Mouse (Mus musculus): Measurements from ENCODE around the gene Slc7a15. TPM values are rescaled to one million over a fixed set of nuclear protein-coding genes. Genes with fewer than 3 reads are reported as not detected.

Gene Slc7a15
- total RNA-seq, 1 experiment from 2014 or later, result not detected

DNA sequence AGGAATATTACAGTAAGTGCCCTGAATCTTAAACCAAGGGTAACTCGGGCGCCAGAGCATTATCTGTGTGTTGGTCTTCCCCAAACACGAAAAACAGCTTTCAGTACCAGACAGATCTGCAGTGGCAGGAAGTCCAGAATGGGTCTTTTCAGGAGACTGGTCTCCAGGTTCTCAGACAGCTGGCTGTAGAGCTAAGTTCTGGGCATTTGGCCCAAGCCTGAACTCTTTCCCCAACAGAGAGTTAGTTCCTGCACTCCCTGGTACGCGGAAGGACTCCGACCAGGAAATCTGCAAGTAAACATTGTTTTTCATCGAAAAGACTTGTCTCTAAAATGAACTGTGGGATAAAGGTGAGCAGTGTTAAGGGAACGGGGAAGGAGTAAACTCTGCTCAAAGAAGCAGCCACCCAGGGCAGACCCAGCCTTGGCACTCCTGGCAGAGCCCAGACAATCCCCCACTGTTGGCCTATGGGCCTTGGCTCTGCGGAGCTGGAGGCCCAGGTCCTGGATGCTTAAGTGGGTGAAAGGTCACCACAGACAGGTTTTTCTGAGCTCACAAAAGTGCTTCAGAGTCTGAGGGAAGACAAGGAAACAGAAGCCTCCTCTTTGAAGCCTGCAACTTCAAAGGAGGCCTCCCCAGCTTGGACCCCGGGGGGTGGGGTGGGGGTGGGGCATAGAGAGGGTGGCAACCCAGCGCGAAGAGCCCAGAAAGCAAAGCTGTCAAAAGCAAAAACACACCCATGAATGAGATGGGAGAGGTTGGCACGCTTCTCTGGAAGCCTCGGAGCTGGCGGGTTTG, 102.8 kb downstream of the Slc7a15 start:
- no peak for ATAC-seq (ENCODE audit: extremely low read depth, insufficient number of reproducible peaks, low FRiP score, poor library complexity, severe bottlenecking)

DNA sequence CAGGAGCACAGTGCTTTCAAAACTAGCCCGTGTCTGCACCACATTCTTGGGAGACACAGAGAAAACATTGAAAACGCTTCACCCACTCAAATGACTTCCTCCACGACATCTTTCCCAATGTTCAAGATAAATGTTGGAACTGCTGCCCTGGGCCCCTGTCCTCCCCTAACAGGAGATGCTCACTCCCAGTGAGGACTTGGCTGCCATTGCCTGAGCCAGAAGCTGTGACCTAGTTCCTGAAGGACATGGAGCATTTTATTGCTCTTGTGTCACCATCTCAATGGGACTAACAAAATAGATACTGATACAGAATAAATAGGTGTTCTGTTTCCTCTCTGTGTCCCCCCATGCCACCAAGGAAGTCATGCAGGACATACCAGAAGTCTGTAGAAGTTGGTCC, 104.2 kb downstream of the Slc7a15 start:
- ATAC-seq (ENCODE audit: extremely low read depth, insufficient number of reproducible peaks, low FRiP score, poor library complexity, severe bottlenecking), result no peak

GRCm38 (mm10) chr12:8493386-8493785, 105.5 kb downstream of the Slc7a15 start:
- ATAC-seq (ENCODE audit: extremely low read depth, insufficient number of reproducible peaks, low FRiP score, poor library complexity, severe bottlenecking), result no peak

GRCm38 (mm10) chr12:8489098-8489497, 109.8 kb downstream of the Slc7a15 start:
- ATAC-seq (ENCODE audit: extremely low read depth, insufficient number of reproducible peaks, low FRiP score, poor library complexity, severe bottlenecking), result no peak

DNA sequence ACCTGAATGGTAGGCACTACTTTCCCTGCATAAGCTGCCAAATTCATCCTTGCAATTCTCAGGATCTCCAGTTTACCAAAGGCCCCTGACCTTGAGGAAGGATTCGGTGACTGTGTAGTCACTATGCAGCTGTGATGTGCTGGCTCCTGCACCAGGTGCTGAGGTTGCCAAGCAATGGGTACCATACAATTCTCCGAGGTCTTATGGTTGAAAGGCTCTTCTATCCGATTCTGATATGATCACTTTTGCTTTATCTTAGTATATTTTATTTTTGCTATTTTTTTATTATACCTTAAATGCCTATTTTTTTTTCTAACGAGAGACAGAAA, 110.2 kb downstream of the Slc7a15 start:
- no peak for ATAC-seq (ENCODE audit: extremely low read depth, insufficient number of reproducible peaks, low FRiP score, poor library complexity, severe bottlenecking)

- no peak for ATAC-seq (ENCODE audit: extremely low read depth, insufficient number of reproducible peaks, low FRiP score, poor library complexity, severe bottlenecking)
Observed at GRCm38 (mm10) chr12:8487959-8488651, 110.8 kb downstream of the Slc7a15 start.

- ATAC-seq (ENCODE audit: extremely low read depth, insufficient number of reproducible peaks, low FRiP score, poor library complexity, severe bottlenecking), result no peak
Observed at GRCm38 (mm10) chr12:8487281-8487680, 111.6 kb downstream of the Slc7a15 start.

DNA sequence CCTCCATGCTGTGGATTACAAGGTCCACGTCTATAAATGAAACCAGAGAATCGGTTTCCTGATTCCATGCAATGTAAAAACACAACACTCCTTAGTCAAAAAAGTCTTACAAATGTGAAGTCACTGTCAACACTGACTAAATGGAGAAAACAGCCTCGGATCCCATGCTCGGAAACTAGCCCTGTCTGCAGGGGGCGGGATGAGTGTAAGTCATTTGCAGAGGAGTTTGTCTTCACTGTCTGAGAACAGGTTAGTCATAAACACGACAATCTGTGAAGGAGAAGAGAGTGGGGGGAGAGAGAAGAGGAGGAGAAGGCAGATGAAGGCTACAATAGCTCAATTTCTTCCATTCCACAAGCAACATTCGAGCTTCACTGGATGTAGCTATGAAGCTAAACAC, 113.6 kb downstream of the Slc7a15 start:
- no peak for ATAC-seq (ENCODE audit: extremely low read depth, insufficient number of reproducible peaks, low FRiP score, poor library complexity, severe bottlenecking)

DNA sequence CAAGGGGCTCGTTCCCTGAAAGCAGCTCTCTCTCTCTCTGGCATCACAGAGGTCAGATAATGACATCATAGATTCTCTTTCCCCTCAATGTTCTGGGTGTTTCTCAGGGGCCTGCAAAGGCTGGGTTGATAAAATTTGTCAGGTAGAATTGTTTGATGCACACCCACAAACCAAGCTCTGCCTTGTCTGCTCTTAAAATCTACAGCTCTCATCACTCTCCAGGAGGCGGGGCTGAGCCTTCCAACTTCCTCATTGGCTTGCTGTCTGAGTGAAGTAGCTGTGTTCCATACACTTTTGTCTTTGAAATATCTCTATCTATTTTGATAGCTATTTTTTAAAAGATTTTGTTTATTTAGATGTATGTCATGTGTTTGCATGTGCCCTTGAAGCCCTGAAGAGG, 116.7 kb downstream of the Slc7a15 start:
- 0 out of 2 replicates have a peak, but pooled peaks have one; percentile 66 for ATAC-seq (ENCODE audit: extremely low read depth, insufficient number of reproducible peaks, low FRiP score, poor library complexity, severe bottlenecking)

Other genes starting within 250 kb of the Slc7a15 start
- 165 TPM in 2 replicates for gene Rhob, start 99.1 kb downstream of the Slc7a15 start, total RNA-seq (2017)
- 191 and 209 TPM in 2 replicates for gene Pum2, start 75.1 kb upstream of the Slc7a15 start, total RNA-seq (2017)
- gene Sdc1, start 172.3 kb upstream of the Slc7a15 start, total RNA-seq (2017), result 7.1 and 10.2 TPM in 2 replicates